Mouse (Mus musculus) frontal cortex, postnatal 25 days (tissue): ENCODE data around the gene Pclaf.

Experiments used
- DNase-seq, 2 experiments: peaks; one replicate each; pipeline ENCODE4 v3.0.0; 2022; ENCODE audit warnings: low spot score in 2 of 2

The Pclaf gene

DNA sequence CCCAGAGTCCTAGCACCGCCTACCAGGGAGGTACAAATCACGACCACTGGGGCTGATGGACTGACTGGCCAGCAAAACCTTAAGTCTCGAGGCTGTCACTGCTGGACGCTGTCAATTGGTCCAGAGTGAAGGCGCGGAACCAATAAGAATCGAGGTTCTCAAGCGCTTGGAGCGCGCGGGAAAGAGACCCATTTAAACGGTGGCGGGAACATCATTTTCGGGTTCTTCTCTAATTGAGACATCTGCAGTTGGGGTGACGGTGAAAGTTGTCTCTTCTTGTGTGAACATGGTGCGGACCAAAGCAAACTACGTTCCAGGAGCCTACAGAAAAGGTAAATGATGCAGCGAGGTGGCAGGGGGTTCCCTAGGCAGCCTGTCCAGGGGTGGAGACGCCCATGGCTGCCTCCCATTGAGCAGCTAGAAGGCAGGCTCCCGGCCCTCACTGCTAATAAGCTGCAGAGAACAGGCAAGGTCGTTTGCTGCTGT is at the start of gene Pclaf:
Gene Pclaf (plus strand): TSS at position 95 of the 486 bp plus-strand sequence.
- peak; percentile 12 to 44 for DNase-seq

DNA sequence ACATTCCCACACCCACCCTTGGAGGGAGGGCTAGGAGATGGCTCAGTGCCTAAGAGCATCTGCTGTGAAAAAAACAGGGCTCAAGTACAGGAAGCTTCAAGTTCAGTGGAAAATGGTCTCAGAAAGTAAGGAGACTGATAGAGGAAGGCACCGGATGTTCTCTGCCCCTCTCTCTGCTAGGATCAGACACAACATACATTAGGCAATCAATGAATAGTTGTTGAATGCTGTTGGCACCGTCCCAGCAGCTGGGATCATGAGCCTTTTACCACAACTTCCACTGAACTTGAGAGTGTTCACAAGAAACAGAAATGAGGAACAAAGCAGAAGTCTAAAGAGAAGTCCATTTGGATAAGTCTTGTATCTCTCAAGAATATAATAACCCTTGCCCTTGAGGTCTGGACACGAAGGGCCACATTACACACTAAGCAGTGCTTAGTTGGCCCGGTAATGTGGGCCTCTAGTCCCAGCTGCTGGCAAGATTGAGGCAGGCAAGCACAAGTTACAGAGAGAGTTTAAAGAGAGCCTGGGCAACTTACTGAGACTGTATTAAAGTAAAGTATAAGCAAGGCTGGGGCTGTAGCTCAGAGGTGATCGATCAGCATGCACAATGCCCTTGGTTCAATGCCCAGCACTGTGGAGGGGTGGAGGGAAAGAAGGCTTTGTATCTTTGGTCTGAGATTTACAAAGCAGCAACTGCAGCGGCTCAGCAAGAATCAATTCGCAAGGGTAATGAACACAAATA is 45.4 kb upstream of the Pclaf start:
- DNase-seq: no peak

DNA sequence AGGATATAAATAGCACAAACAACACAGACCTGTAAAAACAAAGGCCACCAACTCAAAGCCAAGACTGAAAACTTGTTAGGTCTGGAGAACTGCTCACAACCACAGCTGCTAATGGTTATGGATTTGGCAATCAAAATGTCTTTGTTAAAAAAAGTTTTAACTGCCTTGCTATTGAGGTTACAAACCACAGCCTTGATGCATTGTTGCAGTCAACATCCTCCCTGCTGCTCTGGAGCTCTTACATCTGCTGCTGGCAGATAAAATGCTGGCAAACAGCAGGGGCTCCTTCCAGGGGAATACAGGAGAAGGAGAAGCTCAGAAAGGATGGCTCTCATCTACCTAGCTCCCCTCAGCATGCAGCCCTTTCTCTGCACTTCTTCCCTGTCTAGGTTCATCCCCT is 41.9 kb upstream of the Pclaf start:
- DNase-seq: no peak

DNA sequence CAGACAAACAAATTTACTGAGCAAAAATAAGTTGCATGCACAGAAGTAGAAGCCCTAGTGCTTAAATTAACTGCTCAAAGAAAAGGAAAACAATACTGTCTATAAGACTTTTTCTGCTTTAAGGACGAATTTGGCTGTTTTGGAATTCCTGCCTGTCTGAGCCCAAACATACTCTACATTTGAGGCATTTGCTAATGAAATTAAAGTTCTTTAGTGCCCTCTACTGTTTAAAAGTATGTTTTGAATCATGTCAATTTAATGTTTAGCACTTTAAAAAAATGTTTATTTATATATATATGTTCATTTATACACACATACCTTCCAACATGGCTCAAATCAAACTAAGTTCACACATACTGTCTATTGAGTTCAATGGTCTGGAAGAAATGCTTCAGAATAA is 39.8 kb upstream of the Pclaf start:
- DNase-seq: no peak

DNA sequence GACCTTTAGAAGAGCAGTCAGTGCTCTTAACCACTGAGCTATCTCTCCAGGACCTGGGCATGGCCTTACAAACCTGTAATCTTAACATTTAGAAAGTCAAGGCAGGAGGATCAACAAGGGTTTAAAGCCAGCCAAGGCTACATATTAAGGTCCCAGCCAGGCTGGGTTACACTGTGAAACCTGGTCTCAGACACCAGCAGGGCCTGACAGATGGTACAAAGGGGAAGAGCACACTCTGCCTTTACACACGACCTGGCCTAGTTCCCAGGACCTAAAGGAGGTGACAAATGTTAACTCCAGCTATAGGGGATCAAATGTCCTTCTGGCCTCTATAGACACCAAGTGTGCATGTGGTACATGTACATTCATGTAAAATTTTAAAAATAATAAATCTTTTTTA is 30.4 kb upstream of the Pclaf start:
- no peak for DNase-seq

DNA sequence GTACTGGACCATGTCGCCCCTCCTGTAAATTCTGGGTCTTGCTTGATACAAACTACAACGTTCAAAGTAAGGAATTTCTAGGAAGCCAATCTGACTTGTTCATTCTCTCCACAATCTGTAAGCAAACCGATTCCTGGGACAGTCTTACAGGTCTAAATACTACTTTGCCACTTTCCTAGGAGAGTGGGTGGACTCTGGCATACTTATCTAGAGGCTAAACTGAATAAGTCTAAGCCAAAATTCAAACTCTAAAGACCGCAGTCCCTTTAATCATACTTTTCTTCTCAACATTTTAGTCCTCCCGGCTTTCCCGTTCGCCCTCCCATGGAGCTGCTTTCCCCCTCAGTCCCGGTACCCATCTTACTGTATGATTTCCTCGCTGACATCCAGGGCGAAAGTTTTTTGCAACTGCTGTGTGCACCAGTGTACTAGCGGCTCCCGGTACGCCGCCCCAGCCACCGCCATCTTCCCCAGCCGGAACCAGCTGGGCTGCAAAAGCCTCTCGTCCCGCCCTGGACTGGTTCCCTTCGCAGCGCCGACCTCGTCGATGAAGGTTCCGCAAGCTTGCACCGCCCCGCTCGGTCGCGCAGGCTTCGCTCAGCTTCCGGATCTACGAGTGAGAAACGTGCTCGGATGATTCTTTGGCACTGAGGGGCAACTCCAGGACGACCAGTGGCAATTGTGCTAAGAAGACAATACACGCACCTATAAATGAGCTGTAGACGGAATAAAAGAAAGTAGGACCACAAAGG is 5.3 kb upstream of the Pclaf start:
- DNase-seq: peak; percentile 67 to 77

DNA sequence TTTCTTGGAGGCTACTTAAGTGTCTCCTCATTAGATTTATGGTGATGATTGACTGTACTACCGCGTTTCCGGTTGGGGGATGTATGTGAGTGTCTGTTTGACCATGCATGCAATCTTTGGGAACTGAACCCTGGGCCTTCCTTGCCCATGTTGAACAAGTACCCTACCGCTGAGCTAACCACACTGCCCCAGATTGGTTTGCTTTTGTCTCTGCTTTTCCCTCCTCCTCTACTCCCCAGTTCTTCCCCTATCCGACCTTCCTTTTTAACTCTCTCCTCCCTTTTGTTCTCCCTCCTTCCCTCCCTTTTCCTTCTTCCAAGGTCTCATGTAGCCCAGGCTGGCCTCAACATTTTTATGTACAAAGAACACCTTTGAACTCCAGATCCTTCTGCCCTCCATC is 1.1 kb downstream of the Pclaf start:
- no peak for DNase-seq

DNA sequence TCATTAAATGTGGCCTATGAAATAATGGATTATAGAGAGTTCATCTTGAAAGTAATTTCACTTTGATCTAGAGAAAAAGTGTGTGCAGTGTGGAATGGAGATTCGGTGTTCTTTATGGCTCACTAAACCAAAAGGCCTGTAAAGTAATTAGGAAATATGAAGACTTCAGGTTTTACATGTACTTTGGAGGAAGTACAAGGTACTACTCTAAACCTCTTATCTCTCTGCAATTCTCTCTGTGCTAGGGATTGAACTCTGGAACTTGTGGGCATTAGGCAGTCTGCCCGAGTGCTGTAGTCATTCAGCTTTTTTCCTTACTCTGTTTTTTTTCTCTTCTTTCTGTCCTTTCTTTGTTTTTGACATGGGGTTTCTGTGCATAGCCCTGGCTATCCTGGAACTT is 6.9 kb downstream of the Pclaf start:
- no peak for DNase-seq

DNA sequence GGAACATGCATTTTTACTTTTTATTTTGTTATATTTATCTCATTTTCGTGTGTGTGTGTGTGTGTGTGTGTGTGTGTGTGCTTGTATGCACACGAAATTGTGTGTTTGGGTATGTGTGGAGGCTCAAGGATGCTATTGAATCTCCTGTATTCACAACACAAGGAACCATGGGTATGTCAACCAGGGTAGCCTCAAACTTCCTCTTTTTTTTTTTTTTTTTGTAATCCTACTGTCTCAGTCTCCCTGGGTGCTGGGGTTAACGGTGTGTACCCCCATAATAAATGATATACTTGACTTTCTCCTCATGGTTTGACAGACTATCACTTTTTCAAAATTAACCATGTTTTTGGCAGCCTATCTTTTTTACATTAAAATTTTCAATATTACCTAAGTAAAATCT is 12.8 kb downstream of the Pclaf start:
- no peak for DNase-seq

DNA sequence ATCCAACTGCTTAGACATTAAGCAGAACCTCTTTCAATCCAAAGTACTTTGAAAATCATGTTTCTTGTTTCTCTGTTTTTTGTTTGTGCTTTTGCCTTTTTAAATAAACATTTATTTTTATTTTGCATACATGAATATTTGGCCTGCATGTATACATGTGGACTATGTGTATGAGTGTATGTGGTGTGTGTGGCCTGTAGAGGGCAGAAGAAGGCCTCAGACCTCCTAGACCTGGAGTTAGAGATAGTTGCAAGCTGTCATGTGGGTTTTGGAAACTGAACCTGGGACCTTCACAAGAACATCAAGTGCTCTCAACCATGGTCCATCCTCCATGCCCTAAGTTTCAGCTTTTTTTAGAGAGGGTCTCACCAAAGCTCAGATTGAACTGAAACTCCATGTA is 13.4 kb downstream of the Pclaf start:
- DNase-seq: no peak

DNA sequence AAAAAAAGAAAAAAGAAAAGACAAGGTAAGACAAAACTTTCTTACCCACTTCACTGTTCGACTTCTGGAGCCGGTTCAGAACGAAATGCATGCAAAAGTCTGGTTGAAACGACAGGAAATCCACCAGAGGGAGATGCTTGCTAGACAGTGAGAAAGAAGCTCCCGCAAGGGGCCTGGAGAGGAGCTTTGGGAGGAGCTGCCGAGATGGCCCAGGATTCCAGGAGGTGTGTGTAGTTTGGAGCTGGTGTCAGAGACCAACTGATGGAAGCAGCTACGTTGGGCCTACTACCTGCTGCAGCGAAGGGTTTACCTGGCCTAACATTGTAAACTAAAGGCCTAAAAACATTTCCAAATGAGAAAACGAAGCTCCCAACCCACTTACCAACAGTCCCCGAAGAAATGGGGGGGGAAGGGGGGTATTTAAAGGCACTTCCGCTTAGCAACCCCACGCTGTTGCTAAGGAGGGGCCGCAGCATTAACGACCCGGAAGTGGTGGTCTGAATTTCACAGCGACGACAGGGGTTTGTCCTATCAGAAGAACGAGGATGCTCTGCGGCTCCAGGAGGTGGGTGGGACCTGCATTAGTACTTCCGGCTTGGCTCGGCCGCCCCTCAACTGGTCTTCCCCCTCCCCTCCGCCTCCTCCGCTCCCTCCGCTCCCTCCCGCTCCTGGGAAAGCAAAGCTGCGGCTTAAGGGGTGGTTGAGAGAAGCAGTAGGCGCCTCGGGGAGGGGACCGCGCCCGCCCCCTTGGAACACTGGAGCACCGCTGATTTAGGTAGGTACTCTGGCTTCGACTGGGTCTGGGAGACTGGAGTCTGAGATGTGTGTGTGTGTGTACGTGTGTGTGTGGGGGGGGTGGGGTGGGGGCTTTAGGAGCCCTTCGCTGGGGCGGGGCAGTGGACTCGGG is 18.6 kb downstream of the Pclaf start, which contains the start of the genes Trip4 and Csnk1g1:
Gene Trip4 (minus strand): TSS at position 401 of the 907 bp plus-strand sequence.
Gene Csnk1g1 (plus strand): TSS at position 531 of the 907 bp plus-strand sequence.
- peak; percentile 75 to 90 for DNase-seq

DNA sequence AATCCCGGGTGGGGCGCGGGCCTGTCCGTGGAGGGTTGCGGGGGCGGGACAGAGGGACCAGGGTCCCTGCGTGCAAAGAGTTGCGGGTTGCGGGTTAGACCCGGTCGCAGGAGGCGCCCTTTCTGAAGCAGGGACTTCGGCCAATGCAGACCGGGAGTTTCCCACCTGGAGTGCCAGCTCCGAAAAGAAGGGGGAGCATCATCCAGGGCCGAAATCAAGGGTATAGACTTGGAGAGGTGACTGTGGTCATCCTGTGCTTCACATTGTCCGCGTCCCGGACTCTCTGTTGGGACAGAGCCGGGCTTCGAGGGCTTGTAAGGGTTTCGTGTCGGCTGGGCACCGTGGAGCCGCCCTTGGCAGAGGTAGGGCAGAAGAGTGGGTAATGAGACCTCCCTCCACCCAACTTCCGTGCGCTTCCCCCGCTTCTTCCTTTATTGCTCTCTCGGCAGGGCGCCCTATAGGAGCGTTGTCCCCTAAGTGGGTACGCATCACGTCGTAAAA is 19.3 kb downstream of the Pclaf start:
- DNase-seq: peak; percentile 11 to 32

DNA sequence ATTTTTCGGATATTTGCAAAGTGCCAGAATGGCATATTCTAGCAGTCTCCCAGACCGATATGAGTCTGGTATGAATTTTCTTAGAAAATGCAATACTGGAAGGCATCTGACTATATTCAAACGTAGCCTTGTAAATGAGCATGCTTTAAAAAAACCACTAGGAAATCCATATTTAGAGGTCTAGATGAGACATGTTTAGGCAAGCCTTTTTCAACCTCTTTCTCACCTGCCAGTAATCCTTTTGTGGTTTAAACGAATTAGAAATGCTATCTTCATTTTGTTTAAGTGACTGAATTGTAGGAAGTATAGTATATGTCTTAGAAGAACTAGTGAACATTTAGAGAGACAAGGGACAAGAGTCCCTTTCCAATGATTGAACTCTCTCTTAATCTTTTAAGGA is 19.8 kb downstream of the Pclaf start:
- DNase-seq: no peak

DNA sequence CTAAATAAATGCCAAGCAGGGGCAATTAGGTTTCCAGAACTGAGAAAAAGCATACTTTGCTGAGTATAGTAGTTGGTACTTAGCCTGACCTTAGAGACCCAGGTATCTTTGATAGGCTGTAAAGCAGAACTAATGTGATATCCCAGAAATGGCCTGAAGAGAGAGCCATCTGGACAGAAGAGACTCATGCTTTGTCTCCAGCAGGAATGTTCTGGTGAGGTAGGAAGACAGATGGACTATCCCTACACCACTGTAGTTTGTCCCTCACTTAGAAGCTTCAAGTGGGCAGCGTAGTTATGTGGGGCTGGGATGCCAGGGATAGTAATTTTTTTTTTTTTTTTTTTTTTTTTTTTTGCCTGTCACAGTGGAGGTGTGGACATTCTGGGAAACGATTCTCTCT is 23.9 kb downstream of the Pclaf start:
- no peak for DNase-seq

DNA sequence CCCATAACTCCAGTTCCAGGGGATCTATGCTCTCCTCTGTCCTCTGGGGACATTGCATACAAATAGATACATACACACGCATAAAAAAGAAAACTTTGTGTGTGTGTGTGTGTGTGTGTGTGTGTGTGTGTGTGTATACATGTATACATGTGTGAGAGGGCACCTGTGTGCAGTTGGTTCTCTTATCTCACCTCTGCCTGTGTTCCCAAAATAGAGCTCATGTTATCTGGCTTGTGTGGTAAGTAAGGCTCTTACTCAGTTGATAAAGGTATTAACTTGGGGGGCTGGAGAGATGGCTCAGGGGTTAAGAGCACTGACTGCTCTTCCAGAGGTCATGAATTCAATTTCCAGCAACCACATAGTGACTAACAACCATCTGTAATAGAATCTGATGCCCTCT is 27.0 kb downstream of the Pclaf start:
- DNase-seq: no peak

DNA sequence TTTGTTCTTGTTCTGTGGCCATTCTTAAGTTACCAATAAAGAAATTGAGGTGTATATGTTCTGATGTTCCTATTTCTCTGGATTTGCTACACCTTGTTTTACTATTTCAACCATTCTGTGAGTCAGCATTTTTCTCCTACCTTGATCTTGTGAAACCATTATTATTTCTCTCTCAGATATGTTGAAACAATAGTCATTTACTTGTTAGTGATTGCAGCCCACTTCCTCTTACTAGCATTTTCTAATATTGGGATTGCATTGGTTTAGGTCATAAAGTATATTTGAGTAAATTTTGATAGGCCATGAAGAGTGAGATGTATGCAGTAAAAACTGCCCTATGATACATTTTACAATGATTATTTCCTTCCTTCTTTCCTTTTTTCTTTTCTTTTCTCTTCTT is 38.4 kb downstream of the Pclaf start:
- no peak for DNase-seq

DNA sequence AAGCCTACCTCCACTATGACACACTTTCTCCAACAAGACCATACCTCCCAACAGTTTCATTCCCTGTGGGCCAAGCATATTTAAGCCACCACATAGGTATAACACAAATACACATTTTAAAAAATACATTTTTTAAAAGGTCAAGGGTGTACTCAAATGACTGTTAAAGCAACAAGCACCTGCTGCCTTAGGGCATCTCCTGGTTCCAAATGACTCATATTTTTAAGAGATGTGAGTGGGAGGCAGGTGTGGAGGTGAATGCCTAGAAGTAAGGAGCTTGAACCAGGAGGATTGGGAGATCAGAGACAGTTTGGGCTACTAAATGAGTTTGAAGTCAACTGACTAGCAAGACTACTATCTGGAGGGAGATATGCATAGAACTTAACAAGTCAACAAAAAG is 39.8 kb downstream of the Pclaf start:
- no peak for DNase-seq

DNA sequence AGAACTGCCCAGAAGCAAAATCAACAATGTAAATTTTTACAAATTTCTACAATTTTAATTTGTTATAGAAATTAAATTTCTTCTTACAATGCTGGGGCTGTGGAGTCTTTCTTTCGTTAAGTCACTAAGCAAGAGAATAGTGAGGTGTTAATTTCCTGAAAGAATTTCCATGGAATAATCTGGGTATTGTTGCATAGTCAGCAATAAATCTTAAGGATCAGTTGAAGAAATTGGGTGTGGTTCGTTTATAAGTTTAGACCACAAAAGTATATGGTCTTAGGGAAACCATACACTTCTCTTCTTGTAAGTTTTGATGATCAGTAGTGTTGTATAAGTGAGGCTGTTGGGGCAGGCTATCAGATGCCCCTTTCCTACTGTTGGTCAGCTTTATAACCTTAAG is 47.5 kb downstream of the Pclaf start:
- DNase-seq: no peak

DNA sequence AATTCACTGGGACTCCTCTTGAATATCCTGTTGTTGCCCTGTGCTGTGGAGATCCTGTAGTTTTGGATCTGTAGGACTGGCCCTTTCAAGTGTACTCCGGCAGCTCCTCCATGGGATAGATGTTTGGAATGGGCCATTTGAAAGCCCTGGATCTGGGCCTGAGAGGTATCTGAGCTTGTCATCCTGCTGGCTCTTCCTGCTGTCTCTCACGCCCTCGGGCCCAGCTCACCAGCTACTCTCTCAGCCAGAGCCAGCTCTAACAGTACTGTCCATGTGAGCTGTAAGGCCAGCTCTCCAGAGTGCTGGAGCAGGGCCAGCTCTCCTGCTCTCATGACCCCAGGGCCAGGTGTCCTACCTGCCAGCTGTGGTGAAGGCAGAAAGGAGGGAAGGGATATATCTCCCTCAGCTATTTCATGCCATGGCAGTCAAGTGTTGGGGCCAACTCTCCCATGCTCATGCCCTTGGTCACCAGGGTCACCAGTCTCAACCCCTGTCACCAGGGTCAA is 61.1 kb downstream of the Pclaf start:
- no peak for DNase-seq
